Mouse (Mus musculus) liver, postnatal 0 days (tissue): ENCODE measurements around the gene Dnajc15. TPM values are rescaled to one million over a fixed set of nuclear protein-coding genes. Genes with fewer than 3 reads are reported as not detected.
A peak's percentile ranks its signal among the peaks of the same experiment; 100 is the strongest.
"Not testable (repeated sequence)": the region's sequence is repeated elsewhere in the genome, so short reads cannot be mapped to it uniquely, and the experiment has no call there.

Experiments used
- ATAC-seq: fragments of 200-750 bp; cut with Nextera tagmentation; 2 replicates; pipeline ENCODE4 v1.8.0; 2017; ENCODE audit warnings: mild to moderate bottlenecking, moderate library complexity
- DNase-seq: peaks from one replicate; pipeline ENCODE4 v3.0.0-alpha.2; 2016
- H3K27ac ChIP-seq: fragments of 300-500 bp; sonication (generic); 2 replicates; pipeline ENCODE4 v1.5.1; 2014; ENCODE audit warnings: antibody characterized with exemption, moderate library complexity, mild to moderate bottlenecking, low read depth
- H3K27me3 ChIP-seq: fragments of 300-500 bp; sonication (generic); 2 replicates; pipeline ENCODE4 v1.6.1; 2014; ENCODE audit warnings: low read length, control low read depth, mixed read lengths; ENCODE audit not compliant: insufficient read depth
- H3K36me3 ChIP-seq: fragments of 300-500 bp; sonication (generic); replicated peaks from 2 replicates; pipeline ENCODE4 v1.6.1; 2014; ENCODE audit warnings: mild to moderate bottlenecking, control low read depth, low read length, moderate library complexity, mixed read lengths; ENCODE audit not compliant: insufficient read depth
- H3K4me1 ChIP-seq: fragments of 300-500 bp; sonication (generic); 2 replicates; pipeline ENCODE4 v1.6.1; 2014; ENCODE audit warnings: antibody characterized with exemption, mild to moderate bottlenecking, control low read depth; ENCODE audit not compliant: insufficient read depth
- H3K4me2 ChIP-seq: fragments of 300-500 bp; sonication (generic); 2 replicates; pipeline ENCODE4 v1.6.1; 2014; ENCODE audit warnings: low read depth, mild to moderate bottlenecking, low read length, moderate library complexity, mixed read lengths
- H3K4me3 ChIP-seq: fragments of 300-500 bp; sonication (generic); 2 replicates; pipeline ENCODE4 v1.5.1; 2014; ENCODE audit warnings: low read depth, low read length
- H3K9ac ChIP-seq: fragments of 300-500 bp; sonication (generic); replicated peaks from 2 replicates; pipeline ENCODE4 v1.6.1; 2014; ENCODE audit warnings: mild to moderate bottlenecking, moderate library complexity
- H3K9me3 ChIP-seq: fragments of 300-500 bp; sonication (generic); 2 replicates; pipeline ENCODE4 v1.6.1; 2016; ENCODE audit warnings: mild to moderate bottlenecking, control low read depth, low read length, mixed read lengths
- CTCF ChIP-seq: sonication (generic); IDR thresholded peaks from 2 replicates; pipeline ENCODE4 v1.5.1; 2016; ENCODE audit warnings: antibody characterized with exemption, low read depth
- EP300 ChIP-seq: IDR thresholded peaks from 2 replicates; pipeline ENCODE4 v1.6.1; 2016; ENCODE audit warnings: antibody characterized with exemption, low read depth, mild to moderate bottlenecking
- WGBS: fragments of 180-500 bp; shearing (Covaris S2); extraction: QIAGEN DNeasy Blood & Tissue Kit; methylation state at CpG from one replicate; pipeline ENCODE4 v1.1.7; 2014; ENCODE audit not compliant: insufficient replicate concordance; 5-methylcytosine and 5-hydroxymethylcytosine counted together
- polyA plus RNA-seq: library from polyadenylated mRNA; unstranded; fragments of >200 nt; fragmentation: Nextera tagmentation; extraction: Ambion mirVana; gene quantifications from 2 replicates; pipeline ENCODE4 v1.2.1, GENCODE M21; 2015

The Dnajc15 gene
- polyA plus RNA-seq, 1 experiment from 2014 or later = 68.5 TPM

DNA sequence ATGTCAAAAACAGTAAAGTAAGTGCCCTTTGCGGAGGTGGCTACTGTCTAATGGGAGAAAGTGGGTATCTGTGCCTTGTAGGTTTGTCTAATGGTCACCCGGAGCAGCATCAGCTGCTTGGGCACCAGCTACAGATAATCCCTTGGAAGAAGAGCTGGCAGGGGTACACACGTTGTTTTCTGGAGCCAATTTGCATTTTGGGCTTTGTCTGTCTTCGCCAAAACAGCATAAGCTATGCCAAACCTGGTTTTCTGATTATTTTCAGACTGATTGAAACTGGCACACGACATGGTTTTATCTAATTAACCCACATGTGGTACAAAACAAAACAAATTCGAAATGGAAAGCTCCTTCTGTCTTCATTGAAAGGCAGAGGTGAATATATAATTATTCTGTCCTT lies 7.7 kb upstream of the Dnajc15 start:
- Histone ChIP-seq H3K4me3 (no peak overlapping the region), H3K36me3 (no peaks in the 10 kb centered on the region), H3K4me1 (no peaks in the 10 kb centered on the region), H3K27me3 (no peaks in the 10 kb centered on the region), H3K4me2 (no peak overlapping the region), H3K9ac (no peak overlapping the region), H3K27ac (no peak overlapping the region), H3K9me3 (no peaks in the 10 kb centered on the region)
- DNase-seq (no peak), ATAC-seq (no peak)
- TF ChIP-seq CTCF (no peak), EP300 (no peak)
- 64% methylated on average over 6 of the region's 6 CpGs for WGBS

DNA sequence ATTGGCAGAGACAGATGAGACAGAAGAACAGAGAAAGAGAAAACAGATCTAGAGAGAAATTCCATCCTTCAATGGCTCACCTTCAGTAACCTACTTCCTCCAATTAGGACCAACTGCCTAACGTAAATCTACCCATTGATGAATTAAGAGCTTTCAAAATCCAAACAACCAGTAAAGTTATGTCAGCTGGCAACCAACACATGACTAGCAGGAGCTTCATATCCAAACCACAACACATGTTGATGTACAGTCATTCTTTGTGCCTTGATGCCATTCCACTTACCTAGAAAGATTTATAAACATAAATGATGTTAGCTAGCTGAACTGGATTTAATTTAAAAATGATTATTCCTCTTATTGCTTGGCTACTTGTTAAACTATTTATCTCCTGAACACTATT lies 7.1 kb upstream of the Dnajc15 start:
- no peak overlapping the region for H3K4me3 ChIP-seq
- no peak overlapping the region for H3K27ac ChIP-seq
- no peaks in the 10 kb centered on the region for H3K4me1 ChIP-seq
- 80% methylated on average over 1 of the region's 1 CpGs for WGBS
- no peaks in the 10 kb centered on the region for H3K27me3 ChIP-seq
- no peaks in the 10 kb centered on the region for H3K36me3 ChIP-seq
- no peaks in the 10 kb centered on the region for H3K9me3 ChIP-seq
- no peak overlapping the region for H3K4me2 ChIP-seq
- DNase-seq = no peak
- no peak for TF ChIP-seq EP300
- TF ChIP-seq CTCF = no peak
- no peak overlapping the region for H3K9ac ChIP-seq
- no peak for ATAC-seq

DNA sequence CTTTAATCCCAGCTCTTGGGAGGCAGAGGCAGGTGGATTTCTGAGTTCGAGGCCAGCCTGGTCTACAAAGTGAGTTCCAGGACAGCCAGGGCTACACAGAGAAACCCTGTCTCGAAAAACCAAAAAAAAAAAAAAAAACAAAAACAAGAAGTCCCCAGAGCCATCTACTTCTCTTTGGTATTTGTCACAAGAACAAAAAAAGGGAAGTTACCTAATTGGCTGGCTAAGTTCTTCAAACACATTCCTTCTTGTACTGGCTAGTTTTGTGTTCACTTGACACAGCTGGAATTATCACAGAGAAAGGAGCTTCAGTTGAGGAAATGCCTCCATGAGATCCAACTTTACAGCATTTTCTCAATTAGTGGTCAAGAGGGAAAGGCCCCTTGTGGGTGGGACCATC lies 3.0 kb upstream of the Dnajc15 start:
- not testable (repeated sequence) for H3K9ac ChIP-seq, H3K36me3 ChIP-seq, H3K4me2 ChIP-seq, DNase-seq, ATAC-seq, H3K9me3 ChIP-seq, H3K4me1 ChIP-seq, H3K27me3 ChIP-seq, H3K4me3 ChIP-seq
- 40% methylated on average over 2 of the region's 2 CpGs for WGBS
- H3K27ac ChIP-seq = peak overlapping the region; percentile 39; the same call in 1 of the 2 replicates

DNA sequence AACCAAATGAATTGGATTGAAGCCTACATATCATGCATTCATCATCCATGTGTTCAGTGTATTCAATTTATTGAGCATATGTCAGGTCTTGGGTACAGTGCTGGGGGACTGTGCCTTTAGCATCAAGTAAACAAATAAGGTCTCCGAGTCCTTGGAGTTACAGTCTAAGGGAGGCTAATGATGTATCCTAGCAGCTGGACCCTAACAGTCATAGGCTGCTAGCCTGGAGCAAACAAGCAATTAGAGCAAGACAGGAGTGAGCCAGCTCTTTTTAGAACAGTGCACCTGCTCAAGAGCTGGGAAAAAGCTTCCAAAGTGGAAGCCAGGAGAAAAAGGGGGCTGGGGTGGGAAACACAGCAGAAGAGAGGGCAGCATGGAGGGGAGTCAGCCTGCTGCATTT lies 1.3 kb upstream of the Dnajc15 start:
- WGBS = 79% methylated on average over 1 of the region's 1 CpGs
- H3K4me2 ChIP-seq = no peak overlapping the region
- H3K36me3 ChIP-seq = no peaks in the 10 kb centered on the region
- no peak overlapping the region for H3K9ac ChIP-seq
- TF ChIP-seq CTCF = no peak
- TF ChIP-seq EP300 = no peak
- H3K27me3 ChIP-seq = no peaks in the 10 kb centered on the region
- ATAC-seq = no peak
- no peaks in the 10 kb centered on the region for H3K9me3 ChIP-seq
- H3K4me1 ChIP-seq = peaks cover 6% of the 10 kb centered on the region
- 0 out of 2 replicates have a peak overlapping the region, but pooled peaks have one; percentile 18 for H3K27ac ChIP-seq
- no peak for DNase-seq
- H3K4me3 ChIP-seq = no peak overlapping the region

GRCm38 (mm10) chr14:77871380-77871975 lies 3.4 kb downstream of the Dnajc15 start:
- Histone ChIP-seq H3K27me3 (no peaks in the 10 kb centered on the region), H3K4me2 (no peak overlapping the region), H3K9me3 (no peaks in the 10 kb centered on the region), H3K4me1 (peaks cover 6% of the 10 kb centered on the region), H3K9ac (no peak overlapping the region), H3K36me3 (no peaks in the 10 kb centered on the region), H3K27ac (no peak overlapping the region), H3K4me3 (no peak overlapping the region)
- no peak for ATAC-seq
- WGBS = 61% methylated on average over 6 of the region's 6 CpGs
- TF ChIP-seq EP300 (no peak), CTCF (no peak)
- no peak for DNase-seq

- DNase-seq (no peak), ATAC-seq (no peak)
- 69% methylated on average over 3 of the region's 3 CpGs for WGBS
- H3K36me3 ChIP-seq = no peaks in the 10 kb centered on the region
- no peak overlapping the region for H3K9ac ChIP-seq
- peaks cover 6% of the 10 kb centered on the region for H3K4me1 ChIP-seq
- no peak overlapping the region for H3K4me2 ChIP-seq
- H3K4me3 ChIP-seq = no peak overlapping the region
- no peaks in the 10 kb centered on the region for H3K9me3 ChIP-seq
- no peak overlapping the region for H3K27ac ChIP-seq
- no peak for TF ChIP-seq CTCF
- TF ChIP-seq EP300 = no peak
- H3K27me3 ChIP-seq = no peaks in the 10 kb centered on the region
Measured at GRCm38 (mm10) chr14:77870926-77871325, 4.0 kb downstream of the Dnajc15 start.

- ATAC-seq (no peak), DNase-seq (no peak)
- H3K4me3 ChIP-seq = no peak overlapping the region
- H3K36me3 ChIP-seq = no peaks in the 10 kb centered on the region
- H3K27ac ChIP-seq = no peak overlapping the region
- WGBS = 85% methylated on average over 5 of the region's 5 CpGs
- no peaks in the 10 kb centered on the region for H3K4me1 ChIP-seq
- no peak for TF ChIP-seq EP300
- no peak for TF ChIP-seq CTCF
- no peak overlapping the region for H3K4me2 ChIP-seq
- no peak overlapping the region for H3K9ac ChIP-seq
- H3K9me3 ChIP-seq = no peaks in the 10 kb centered on the region
- no peaks in the 10 kb centered on the region for H3K27me3 ChIP-seq
Measured at GRCm38 (mm10) chr14:77867601-77868000, 7.3 kb downstream of the Dnajc15 start.
